8 mouse cellular contexts compared by ENCODE assay signal in the genomic region with DNA sequence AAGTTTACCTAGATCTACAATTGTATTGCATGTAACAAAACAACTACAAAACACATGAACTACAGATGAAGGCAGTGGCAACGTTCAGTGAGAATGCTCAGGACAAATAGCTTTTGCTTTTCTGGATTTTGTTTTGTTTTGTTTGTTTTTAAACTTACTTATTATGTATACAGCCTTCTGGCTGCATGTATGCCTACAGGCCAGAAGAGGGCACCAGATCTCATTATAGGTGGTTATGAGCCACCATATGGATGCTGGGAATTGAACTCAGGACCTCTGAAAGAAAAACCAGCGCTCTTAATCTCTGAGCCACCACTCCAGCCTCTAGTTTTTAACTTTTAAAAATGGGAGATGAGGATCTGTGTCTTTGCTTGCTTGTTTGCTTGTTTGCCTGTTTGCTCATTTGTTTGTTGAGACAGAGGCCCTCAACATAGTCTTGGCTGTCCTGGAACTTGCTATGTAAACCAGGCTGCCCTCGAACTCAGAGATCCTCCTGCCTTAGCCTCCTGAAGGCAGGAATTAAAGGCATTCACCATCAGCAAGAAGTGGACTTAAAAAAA. TPM values are rescaled to one million over a fixed set of nuclear protein-coding genes. Genes with fewer than 3 reads are reported as not detected.
DNase-seq lines count a peak whose midpoint lies in the region; ATAC-seq lines count a peak whose summit lies in the region.

No protein-coding gene starts in this region.

- no peak overlapping the region for H3K9ac ChIP-seq in lung, embryonic 15.5 days
- no peak overlapping the region for H3K9ac ChIP-seq in embryonic facial prominence, embryonic 12.5 days
- no peak overlapping the region for H3K9ac ChIP-seq in intestine, embryonic 16.5 days (ENCODE audit: low read depth, low read length)
- peak overlapping the region; percentile 68 for H3K9ac ChIP-seq in neural tube, embryonic 15.5 days (replicated peaks)

- H3K36me3 ChIP-seq in lung, embryonic 15.5 days: no peaks in the 10 kb centered on the region
- H3K36me3 ChIP-seq in embryonic facial prominence, embryonic 12.5 days: no peaks in the 10 kb centered on the region
- no peaks in the 10 kb centered on the region for H3K36me3 ChIP-seq in intestine, embryonic 16.5 days (ENCODE audit: control insufficient read depth, insufficient read depth, low read length)
- H3K36me3 ChIP-seq in neural tube, embryonic 15.5 days: no peaks in the 10 kb centered on the region

- ATAC-seq in lung, embryonic 15.5 days (ENCODE audit: borderline replicate concordance, extremely low read depth, low FRiP score, low TSS enrichment): no peak
- ATAC-seq in embryonic facial prominence, embryonic 12.5 days (ENCODE audit: insufficient number of reproducible peaks, insufficient read depth, low FRiP score, low TSS enrichment): no peak
- ATAC-seq in intestine, embryonic 16.5 days: no peak
- ATAC-seq in neural tube, embryonic 15.5 days (ENCODE audit: low FRiP score): no peak

- DNase-seq in lung, adult 18-20 months: no peak
- DNase-seq in right cerebral cortex, adult 18-20 months: no peak
- DNase-seq in left cerebral cortex, postnatal 14 days (ENCODE audit: low spot score in 2 of 2): no peak
- no peak for DNase-seq in spleen, postnatal 36 days (ENCODE audit: low spot score in 2 of 2)

- 66% methylated on average over 3 of the region's 3 CpGs for WGBS in lung, embryonic 15.5 days
- 72% methylated on average over 3 of the region's 3 CpGs for WGBS in embryonic facial prominence, embryonic 12.5 days
- WGBS in intestine, embryonic 16.5 days: 68% methylated on average over 3 of the region's 3 CpGs
- WGBS in neural tube, embryonic 15.5 days: 68% methylated on average over 3 of the region's 3 CpGs

- intact Hi-C loops in left cerebral cortex, postnatal 14 days (cut with DNase I): no loop called here

- H3K9me3 ChIP-seq in lung, embryonic 15.5 days: no peaks in the 10 kb centered on the region
- no peaks in the 10 kb centered on the region for H3K9me3 ChIP-seq in embryonic facial prominence, embryonic 12.5 days
- H3K9me3 ChIP-seq in intestine, embryonic 16.5 days (ENCODE audit: control insufficient read depth, low read length): no peaks in the 10 kb centered on the region
- H3K9me3 ChIP-seq in neural tube, embryonic 15.5 days (replicated peaks): no peaks in the 10 kb centered on the region

- H3K4me2 ChIP-seq in lung, embryonic 15.5 days: peak overlapping the region; percentile 55
- H3K4me2 ChIP-seq in embryonic facial prominence, embryonic 12.5 days (replicated peaks): peak overlapping the region; percentile 45
- peak overlapping the region; percentile 36 for H3K4me2 ChIP-seq in intestine, embryonic 16.5 days (ENCODE audit: low read depth, low read length)
- peak overlapping the region; percentile 55 for H3K4me2 ChIP-seq in neural tube, embryonic 15.5 days

- H3K27me3 ChIP-seq in lung, embryonic 15.5 days: no peaks in the 10 kb centered on the region
- H3K27me3 ChIP-seq in embryonic facial prominence, embryonic 12.5 days: peaks cover 4% of the 10 kb centered on the region; the same call in 1 of the 2 replicates
- no peaks in the 10 kb centered on the region for H3K27me3 ChIP-seq in intestine, embryonic 16.5 days (replicated peaks; ENCODE audit: control insufficient read depth, insufficient read depth, low read length)
- H3K27me3 ChIP-seq in neural tube, embryonic 15.5 days (replicated peaks): 0 out of 2 replicates have a peak, but pooled peaks cover 3% of the 10 kb centered on the region

- peak overlapping the region; percentile 92; the same call in 1 of the 2 replicates for H3K27ac ChIP-seq in lung, embryonic 15.5 days
- peak overlapping the region; percentile 78; the same call in 1 of the 2 replicates for H3K27ac ChIP-seq in embryonic facial prominence, embryonic 12.5 days
- H3K27ac ChIP-seq in intestine, embryonic 16.5 days (ENCODE audit: low read length): 0 out of 2 replicates have a peak overlapping the region, but pooled peaks have one; percentile 91
- peak overlapping the region; percentile 91 for H3K27ac ChIP-seq in neural tube, embryonic 15.5 days (replicated peaks)

- H3K4me3 ChIP-seq in lung, embryonic 15.5 days: peak overlapping the region; percentile 67
- peak overlapping the region; percentile 66 for H3K4me3 ChIP-seq in embryonic facial prominence, embryonic 12.5 days
- H3K4me3 ChIP-seq in intestine, embryonic 16.5 days (ENCODE audit: low read length): peak overlapping the region; percentile 73
- peak overlapping the region; percentile 73 for H3K4me3 ChIP-seq in neural tube, embryonic 15.5 days (replicated peaks)

- H3K4me1 ChIP-seq in lung, embryonic 15.5 days: peaks cover 5% of the 10 kb centered on the region; the same call in 1 of the 2 replicates
- no peaks in the 10 kb centered on the region for H3K4me1 ChIP-seq in embryonic facial prominence, embryonic 12.5 days
- H3K4me1 ChIP-seq in intestine, embryonic 16.5 days (ENCODE audit: control insufficient read depth, insufficient read depth, low read length): peaks cover 4% of the 10 kb centered on the region; the same call in 1 of the 2 replicates
- H3K4me1 ChIP-seq in neural tube, embryonic 15.5 days: 0 out of 2 replicates have a peak, but pooled peaks cover 2% of the 10 kb centered on the region

RNA-seq across cellular contexts. Expression of a gene that starts 21.1 kb away (rescaled TPM):
- polyA plus RNA-seq in lung, embryonic 15.5 days (2015; fragmentation: Nextera tagmentation; extraction: Ambion mirVana): 13.2 and 15.1 TPM in 2 replicates
- 6.0 and 6.5 TPM in 2 replicates for polyA plus RNA-seq in embryonic facial prominence, embryonic 12.5 days (2016; fragmentation: Nextera tagmentation; extraction: Ambion mirVana)
- 15.3 and 15.9 TPM in 2 replicates for polyA plus RNA-seq in intestine, embryonic 16.5 days (2015; fragmentation: Nextera tagmentation; extraction: Ambion mirVana)
- 11.5 and 11.8 TPM in 2 replicates for polyA plus RNA-seq in neural tube, embryonic 15.5 days (2015; fragmentation: Nextera tagmentation; extraction: Ambion mirVana)
- 10 to 100 TPM; 10.3 to 10.8 TPM for total RNA-seq in left cerebral cortex, postnatal 14 days (2021)

RNA-seq across cellular contexts. Expression of a gene that starts 25.0 kb away (rescaled TPM):
- polyA plus RNA-seq in lung, embryonic 15.5 days (2015; fragmentation: Nextera tagmentation; extraction: Ambion mirVana): 0.42 and 0.66 TPM in 2 replicates
- polyA plus RNA-seq in embryonic facial prominence, embryonic 12.5 days (2016; fragmentation: Nextera tagmentation; extraction: Ambion mirVana): 0.13 TPM in 1 of 2 replicates, not detected in the other
- 1.4 and 1.8 TPM in 2 replicates for polyA plus RNA-seq in intestine, embryonic 16.5 days (2015; fragmentation: Nextera tagmentation; extraction: Ambion mirVana)
- polyA plus RNA-seq in neural tube, embryonic 15.5 days (2015; fragmentation: Nextera tagmentation; extraction: Ambion mirVana): 0.40 and 0.95 TPM in 2 replicates
- total RNA-seq in left cerebral cortex, postnatal 14 days (2021): not detected
